Mouse (Mus musculus) E14TG2a.4 (cell line): ENCODE data around the gene Fgd4.

ENCODE experiments used
- CTCF ChIP-seq: conservative IDR thresholded peaks from 2 replicates; pipeline ENCODE4 v1.5.1; 2014; ENCODE audit warnings: low read length
- NANOG ChIP-seq: IDR thresholded peaks from 2 replicates; pipeline ENCODE4 v1.6.1; 2014; ENCODE audit warnings: borderline replicate concordance, low read length, mixed read lengths

DNA sequence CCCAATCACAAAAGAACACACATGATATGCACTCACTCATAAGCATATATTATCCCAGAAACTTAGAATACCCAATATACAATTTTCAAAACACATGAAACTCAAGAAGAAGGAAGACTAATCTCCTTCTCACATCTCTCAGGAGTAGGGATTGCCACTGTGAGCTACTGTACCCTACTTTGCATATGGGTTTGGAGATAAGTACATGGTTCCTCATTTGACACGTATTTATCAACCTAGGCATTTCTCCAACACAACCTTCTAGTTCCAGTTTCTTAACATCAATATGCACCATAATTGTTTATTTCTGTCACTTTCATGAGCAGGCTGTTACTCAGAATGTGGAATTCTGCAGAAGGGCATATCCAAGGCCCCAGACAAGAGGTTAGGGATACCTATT lies 44.8 kb upstream of the Fgd4 start:
- TF ChIP-seq CTCF (no peak), NANOG (no peak)
